Mouse (Mus musculus) ES-E14 (cell line): ENCODE results near the gene Cers2.
A peak's percentile ranks its signal among the peaks of the same experiment; 100 is the strongest.

Experiments
- CHD2 ChIP-seq: IDR thresholded peaks from 2 replicates; pipeline ENCODE4 v1.6.1; 2014; ENCODE audit warnings: mild to moderate bottlenecking, low read depth, low read length, inconsistent platforms
- HCFC1 ChIP-seq: IDR thresholded peaks from 2 replicates; pipeline ENCODE4 v1.6.1; 2012; ENCODE audit warnings: low read length, inconsistent platforms, borderline replicate concordance; ENCODE audit not compliant: insufficient read depth
- MAFK ChIP-seq: IDR thresholded peaks from 2 replicates; pipeline ENCODE4 v1.6.1; 2014; ENCODE audit warnings: mild to moderate bottlenecking, low read depth, low read length, inconsistent platforms; ENCODE audit not compliant: insufficient read depth
- ZNF384 ChIP-seq: IDR thresholded peaks from 2 replicates; pipeline ENCODE4 v1.6.1; 2012; ENCODE audit warnings: low read depth, low read length, inconsistent platforms

DNA sequence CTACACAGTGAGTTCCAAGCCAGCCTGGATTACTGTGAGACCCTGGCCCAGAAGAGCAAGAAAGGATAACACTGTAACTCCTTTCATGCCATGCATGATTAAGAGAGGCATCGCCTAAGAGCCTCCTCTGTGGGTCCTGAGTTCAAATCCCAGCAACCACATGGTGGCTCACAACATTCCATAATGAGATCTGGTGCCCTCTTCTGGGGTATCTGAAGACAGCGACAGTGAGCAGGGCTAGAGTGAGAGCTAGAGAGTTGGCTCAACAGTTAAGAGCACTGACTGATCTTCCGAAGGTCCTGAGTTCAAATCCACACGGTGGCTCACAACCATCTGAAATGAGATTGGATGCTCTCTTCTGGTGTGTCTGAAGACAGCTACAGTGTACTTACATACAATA, 40.1 kb upstream of the Cers2 start:
- 0 out of 2 replicates have a peak, but pooled peaks have one; percentile 38 for TF ChIP-seq ZNF384
- TF ChIP-seq HCFC1, result no peak
- no peak for TF ChIP-seq CHD2
- no peak for TF ChIP-seq MAFK
